Mouse (Mus musculus) spleen, adult 2 months (tissue): ENCODE data around the gene Fancd2os.

Experiments used
- CTCF ChIP-seq: fragments of 200-500 bp; IDR thresholded peaks from 2 replicates; pipeline ENCODE4 v1.5.1; 2011; ENCODE audit warnings: mild to moderate bottlenecking, inconsistent platforms; ENCODE audit not compliant: insufficient read depth, insufficient read length, insufficient replicate concordance; ENCODE audit errors: extremely low read depth
- POLR2A ChIP-seq: fragments of 200-500 bp; IDR thresholded peaks from 2 replicates; pipeline ENCODE4 v1.6.1; 2011; ENCODE audit warnings: low read depth, low read length, inconsistent platforms

DNA sequence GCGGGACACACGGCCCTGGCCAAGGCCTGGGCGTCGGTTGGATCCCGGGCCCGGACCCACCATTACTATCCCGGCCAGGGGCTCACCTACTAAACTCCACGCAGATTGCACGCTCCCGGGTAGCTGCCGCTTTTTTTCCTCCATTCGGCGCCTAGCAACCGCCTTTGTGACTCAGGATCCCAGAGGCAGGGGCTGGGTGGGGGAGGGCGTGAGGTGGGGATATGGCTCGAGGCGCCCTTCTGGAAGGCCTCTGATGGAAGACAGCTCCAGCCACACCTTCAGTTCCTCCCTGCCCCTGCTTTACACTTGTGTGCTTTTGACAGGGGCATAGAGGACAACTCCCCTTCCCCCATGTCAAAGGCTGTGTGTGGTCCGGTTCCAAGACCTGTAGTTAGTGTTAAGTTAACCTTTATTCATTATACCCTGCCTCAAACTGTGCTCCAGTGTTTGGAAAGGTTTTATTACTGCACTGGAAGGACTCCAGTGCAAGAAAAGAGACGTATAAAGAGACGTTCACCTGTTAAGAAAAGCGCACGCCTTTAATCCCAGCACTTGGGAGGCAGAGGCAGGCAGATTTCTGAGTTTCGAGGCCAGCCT, at the start of gene Fancd2os:
- no peak for TF ChIP-seq POLR2A
- no peak for TF ChIP-seq CTCF
